Mouse (Mus musculus): ENCODE measurements around the gene Defb46. TPM values are rescaled to one million over a fixed set of nuclear protein-coding genes. Genes with fewer than 3 reads are reported as not detected.

The Defb46 gene
- polyA plus RNA-seq (2021; fragmentation: Nextera tagmentation): not detected in 2 replicates
- long read RNA-seq, experiment 1: 0 reads
- long read RNA-seq, experiment 2: 0 reads

DNA sequence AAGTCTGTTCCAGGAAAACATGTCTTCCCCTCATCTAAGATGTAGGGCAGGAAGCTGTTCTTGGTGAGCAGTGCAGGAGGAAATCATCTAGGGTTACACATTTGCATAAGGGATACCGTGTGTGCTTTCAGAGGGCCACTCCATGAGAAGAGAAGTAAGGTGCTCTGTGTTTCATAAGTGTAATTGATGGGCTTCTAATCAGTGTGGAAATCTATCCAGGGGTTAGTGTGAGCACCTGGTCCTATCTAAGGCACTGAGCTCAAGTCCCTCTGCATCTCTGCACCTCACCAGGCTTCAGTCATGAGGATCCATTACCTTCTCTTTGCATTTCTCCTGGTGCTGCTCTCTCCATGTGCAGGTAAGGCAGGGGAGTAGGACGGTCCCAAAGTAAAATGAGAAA is at the start of gene Defb46:
TSS of gene Defb46 (plus strand) at position 301 of the 400 bp plus-strand sequence.

DNA sequence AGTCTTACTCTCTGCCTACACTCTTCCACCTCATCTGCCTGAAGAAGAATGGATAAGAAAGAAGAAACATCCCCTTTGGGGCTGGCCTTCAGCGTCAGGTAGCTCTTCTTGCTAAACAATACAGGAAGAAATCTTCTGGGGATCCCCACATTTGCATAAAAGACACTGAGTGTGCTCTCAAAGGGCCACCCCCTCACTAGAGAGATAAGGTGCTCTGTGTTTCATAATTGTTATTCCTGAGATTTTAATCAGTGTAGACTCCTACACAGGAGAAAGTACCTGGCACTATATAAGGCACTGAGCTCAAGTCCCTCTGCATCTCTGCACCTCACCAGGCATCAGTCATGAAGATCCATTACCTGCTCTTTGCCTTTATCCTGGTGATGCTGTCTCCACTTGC is 14.6 kb upstream of the Defb46 start, which contains the start of gene Defb6:
TSS of gene Defb6 (plus strand) at position 318 of the 400 bp plus-strand sequence.

DNA sequence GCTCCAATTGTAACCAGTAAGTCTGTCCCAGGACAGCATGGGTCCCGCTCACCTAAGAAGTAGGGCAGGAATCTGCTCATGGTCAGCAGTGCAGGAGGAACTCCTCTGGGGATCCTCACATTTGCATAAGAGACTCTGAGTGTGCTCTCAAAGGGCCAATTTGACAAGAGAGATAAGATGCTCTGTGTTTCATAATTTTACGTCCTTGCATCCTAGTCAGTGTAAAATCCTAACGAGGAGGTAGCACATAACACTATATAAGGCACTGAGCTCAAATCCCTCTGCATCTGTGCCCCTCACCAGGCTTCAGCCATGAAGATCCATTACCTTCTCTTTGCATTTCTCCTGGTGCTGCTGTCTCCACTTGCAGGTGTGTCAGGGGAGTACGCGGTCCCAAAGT is 7.6 kb downstream of the Defb46 start, which contains the start of gene Defb5:
TSS of gene Defb5 (plus strand) at position 301 of the 400 bp plus-strand sequence.

Other genes with a start within 250 kb of the Defb46 start
- gene Defb37, start 248.9 kb upstream of the Defb46 start, polyA plus RNA-seq (2021; fragmentation: Nextera tagmentation): not detected in 2 replicates
- not detected in 2 replicates for gene Defb38, start 213.3 kb upstream of the Defb46 start, polyA plus RNA-seq (2021; fragmentation: Nextera tagmentation)
- gene Defb39, start 175.1 kb upstream of the Defb46 start, polyA plus RNA-seq (2021; fragmentation: Nextera tagmentation): not detected in 2 replicates
- not detected in 2 replicates for gene Defb12, start 125.1 kb upstream of the Defb46 start, polyA plus RNA-seq (2021; fragmentation: Nextera tagmentation)
- not detected in 2 replicates for gene Defb34, start 116.2 kb upstream of the Defb46 start, polyA plus RNA-seq (2021; fragmentation: Nextera tagmentation)
- gene Gm45826, start 99.1 kb upstream of the Defb46 start, polyA plus RNA-seq (2021; fragmentation: Nextera tagmentation): not detected in 2 replicates
- gene Defb14, start 45.6 kb upstream of the Defb46 start, polyA plus RNA-seq (2021; fragmentation: Nextera tagmentation): not detected in 2 replicates
- gene Defb4, start 41.2 kb upstream of the Defb46 start, polyA plus RNA-seq (2021; fragmentation: Nextera tagmentation): not detected in 2 replicates
- gene Defb6, start 14.4 kb upstream of the Defb46 start, polyA plus RNA-seq (2021; fragmentation: Nextera tagmentation): not detected in 2 replicates
- gene Defb5, start 7.7 kb downstream of the Defb46 start, polyA plus RNA-seq (2021; fragmentation: Nextera tagmentation): not detected in 2 replicates
- not detected in 2 replicates for gene Defb3, start 53.4 kb downstream of the Defb46 start, polyA plus RNA-seq (2021; fragmentation: Nextera tagmentation)
- gene Defb8, start 207.7 kb downstream of the Defb46 start, polyA plus RNA-seq (2021; fragmentation: Nextera tagmentation): not detected in 2 replicates